Mouse (Mus musculus): ENCODE measurements around the gene Skp1a.
A peak's percentile ranks its signal among the peaks of the same experiment; 100 is the strongest.

The Skp1a gene

GRCm38 (mm10) chr11:52249452-52249851 lies 17.7 kb downstream of the Skp1a start:
- H3K9me3 ChIP-seq (ENCODE audit: low read length): no peaks in the 10 kb centered on the region
- H3K27me3 ChIP-seq (ENCODE audit: insufficient read depth, low read length): no peaks in the 10 kb centered on the region
- peaks cover 99% of the 10 kb centered on the region for H3K36me3 ChIP-seq (ENCODE audit: insufficient read depth, low read length)
- TF ChIP-seq NANOG (IDR thresholded peaks at IDR 0.05; ENCODE audit: borderline replicate concordance, low read length): no peak
- TF ChIP-seq POU5F1 (IDR thresholded peaks at IDR 0.05; ENCODE audit: borderline replicate concordance, low read length): no peak
- no peak for TF ChIP-seq CTCF (conservative IDR thresholded peaks at IDR 0.05; ENCODE audit: low read length)
- peaks cover 18% of the 10 kb centered on the region for H3K4me1 ChIP-seq (replicated peaks; ENCODE audit: low read depth, low read length)
- no peak overlapping the region for H3K4me3 ChIP-seq (replicated peaks; ENCODE audit: low read length)

GRCm38 (mm10) chr11:52251770-52252169 lies 20.0 kb downstream of the Skp1a start:
- Histone ChIP-seq H3K4me3 (replicated peaks; ENCODE audit: low read length) (no peak overlapping the region), H3K36me3 (ENCODE audit: insufficient read depth, low read length) (peaks cover 99% of the 10 kb centered on the region), H3K4me1 (replicated peaks; ENCODE audit: low read depth, low read length) (peaks cover 24% of the 10 kb centered on the region), H3K9me3 (ENCODE audit: low read length) (no peaks in the 10 kb centered on the region), H3K27me3 (ENCODE audit: insufficient read depth, low read length) (no peaks in the 10 kb centered on the region)
- TF ChIP-seq POU5F1 (IDR thresholded peaks at IDR 0.05; ENCODE audit: borderline replicate concordance, low read length) (no peak), NANOG (IDR thresholded peaks at IDR 0.05; ENCODE audit: borderline replicate concordance, low read length) (no peak), CTCF (conservative IDR thresholded peaks at IDR 0.05; ENCODE audit: low read length) (no peak)

GRCm38 (mm10) chr11:52252692-52253091 lies 20.9 kb downstream of the Skp1a start:
- Histone ChIP-seq H3K4me1 (replicated peaks; ENCODE audit: low read depth, low read length) (peaks cover 25% of the 10 kb centered on the region), H3K36me3 (ENCODE audit: insufficient read depth, low read length) (peaks cover 97% of the 10 kb centered on the region), H3K9me3 (ENCODE audit: low read length) (no peaks in the 10 kb centered on the region), H3K27me3 (ENCODE audit: insufficient read depth, low read length) (no peaks in the 10 kb centered on the region), H3K4me3 (replicated peaks; ENCODE audit: low read length) (no peak overlapping the region)
- no peak for TF ChIP-seq CTCF (conservative IDR thresholded peaks at IDR 0.05; ENCODE audit: low read length)
- TF ChIP-seq POU5F1 (IDR thresholded peaks at IDR 0.05; ENCODE audit: borderline replicate concordance, low read length): no peak
- no peak for TF ChIP-seq NANOG (IDR thresholded peaks at IDR 0.05; ENCODE audit: borderline replicate concordance, low read length)

DNA sequence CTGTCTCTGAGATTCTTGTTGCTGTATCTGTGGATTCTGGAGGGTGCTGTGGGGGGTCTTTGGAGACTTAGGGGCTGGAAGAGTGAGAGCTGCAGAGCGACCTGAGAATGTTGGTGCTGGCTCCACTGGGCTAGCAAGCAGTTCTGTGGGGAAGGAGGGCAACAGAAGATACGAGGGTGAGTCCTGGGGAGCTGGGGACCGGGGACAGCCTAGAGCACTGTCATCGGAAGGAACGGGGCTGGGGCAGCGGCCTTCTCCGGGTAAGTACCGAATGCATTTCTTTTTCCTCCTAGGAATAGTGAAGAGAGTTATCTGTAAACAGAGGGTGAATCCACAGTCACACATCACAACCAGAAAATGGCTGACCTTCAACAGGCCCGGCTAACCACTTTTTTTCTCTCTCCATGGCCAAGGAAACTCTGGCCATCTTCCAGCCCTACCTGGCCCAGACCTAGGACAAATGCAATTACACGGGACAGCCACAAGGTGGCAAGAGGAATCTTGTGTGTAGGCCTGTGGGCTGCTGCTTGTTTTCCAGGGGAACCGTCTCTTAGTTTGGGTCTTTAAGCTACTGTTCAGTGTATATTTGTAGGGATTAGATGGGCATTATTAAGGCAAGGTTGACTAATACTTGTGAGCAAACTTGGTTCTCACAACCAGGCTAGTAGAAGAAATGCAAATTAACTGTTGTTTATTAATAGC lies 22.0 kb downstream of the Skp1a start:
- Histone ChIP-seq H3K4me3 (replicated peaks; ENCODE audit: low read length) (no peak overlapping the region), H3K4me1 (replicated peaks; ENCODE audit: low read depth, low read length) (peaks cover 33% of the 10 kb centered on the region), H3K36me3 (ENCODE audit: insufficient read depth, low read length) (peaks cover 97% of the 10 kb centered on the region), H3K9me3 (ENCODE audit: low read length) (no peaks in the 10 kb centered on the region), H3K27me3 (ENCODE audit: insufficient read depth, low read length) (no peaks in the 10 kb centered on the region)
- TF ChIP-seq CTCF (conservative IDR thresholded peaks at IDR 0.05; ENCODE audit: low read length) (peak; percentile 89), NANOG (IDR thresholded peaks at IDR 0.05; ENCODE audit: borderline replicate concordance, low read length) (no peak)

DNA sequence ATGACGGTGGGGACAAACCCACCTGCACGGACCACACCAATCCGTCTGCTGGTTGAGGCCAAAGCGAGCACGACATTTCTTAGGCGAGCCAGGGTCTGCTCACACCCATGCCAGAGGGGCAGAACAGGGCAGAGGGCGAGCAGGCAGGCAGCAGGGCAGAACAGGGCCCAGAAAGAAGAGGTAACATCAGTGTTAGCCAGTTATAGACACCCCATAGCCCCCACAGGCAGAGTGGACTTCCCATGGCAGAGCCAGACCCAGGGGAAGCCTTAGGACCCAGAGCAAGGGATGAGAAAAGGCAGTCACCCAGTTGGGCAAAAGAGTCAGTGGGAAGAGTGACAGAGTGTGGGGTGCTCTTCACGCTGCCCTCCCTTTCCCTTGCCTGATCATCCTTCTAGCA lies 23.3 kb downstream of the Skp1a start:
- Histone ChIP-seq H3K4me1 (replicated peaks; ENCODE audit: low read depth, low read length) (peaks cover 43% of the 10 kb centered on the region), H3K27me3 (ENCODE audit: insufficient read depth, low read length) (no peaks in the 10 kb centered on the region), H3K36me3 (ENCODE audit: insufficient read depth, low read length) (peaks cover 97% of the 10 kb centered on the region), H3K4me3 (replicated peaks; ENCODE audit: low read length) (no peak overlapping the region), H3K9me3 (ENCODE audit: low read length) (no peaks in the 10 kb centered on the region)
- TF ChIP-seq POU5F1 (IDR thresholded peaks at IDR 0.05; ENCODE audit: borderline replicate concordance, low read length) (no peak), CTCF (conservative IDR thresholded peaks at IDR 0.05; ENCODE audit: low read length) (no peak), NANOG (IDR thresholded peaks at IDR 0.05; ENCODE audit: borderline replicate concordance, low read length) (no peak)

- TF ChIP-seq NANOG (IDR thresholded peaks at IDR 0.05; ENCODE audit: borderline replicate concordance, low read length): no peak
- no peak for TF ChIP-seq POU5F1 (IDR thresholded peaks at IDR 0.05; ENCODE audit: borderline replicate concordance, low read length)
- no peak for TF ChIP-seq CTCF (conservative IDR thresholded peaks at IDR 0.05; ENCODE audit: low read length)
- Histone ChIP-seq H3K36me3 (ENCODE audit: insufficient read depth, low read length) (peaks cover 96% of the 10 kb centered on the region), H3K4me3 (replicated peaks; ENCODE audit: low read length) (no peak overlapping the region), H3K4me1 (replicated peaks; ENCODE audit: low read depth, low read length) (peaks cover 63% of the 10 kb centered on the region), H3K9me3 (ENCODE audit: low read length) (no peaks in the 10 kb centered on the region), H3K27me3 (ENCODE audit: insufficient read depth, low read length) (no peaks in the 10 kb centered on the region)
Measured at GRCm38 (mm10) chr11:52257376-52257775, 25.6 kb downstream of the Skp1a start.

DNA sequence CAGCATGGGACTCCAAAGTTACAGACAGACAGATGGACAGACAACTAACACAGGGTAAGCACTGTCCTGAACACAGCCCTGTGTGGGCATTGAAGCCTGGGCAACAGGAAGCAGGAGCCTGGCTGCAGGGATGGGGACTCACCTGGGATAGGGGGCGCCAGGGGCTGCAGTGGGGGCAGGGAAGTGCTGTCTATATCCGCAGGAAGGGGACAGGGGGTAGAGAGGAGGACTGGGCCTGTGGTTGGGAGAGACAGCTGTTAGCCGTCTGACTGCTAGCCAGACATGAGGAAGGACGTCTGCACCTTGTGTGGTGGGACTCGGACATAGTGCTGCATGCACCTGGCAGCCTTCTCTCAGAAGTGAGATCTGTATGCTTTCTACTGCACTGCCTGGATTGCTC lies 26.9 kb downstream of the Skp1a start:
- peaks cover 60% of the 10 kb centered on the region for H3K4me1 ChIP-seq (replicated peaks; ENCODE audit: low read depth, low read length)
- TF ChIP-seq NANOG (IDR thresholded peaks at IDR 0.05; ENCODE audit: borderline replicate concordance, low read length) (no peak), POU5F1 (IDR thresholded peaks at IDR 0.05; ENCODE audit: borderline replicate concordance, low read length) (no peak), CTCF (conservative IDR thresholded peaks at IDR 0.05; ENCODE audit: low read length) (no peak)
- H3K4me3 ChIP-seq (replicated peaks; ENCODE audit: low read length): no peak overlapping the region
- H3K27me3 ChIP-seq (ENCODE audit: insufficient read depth, low read length): no peaks in the 10 kb centered on the region
- H3K9me3 ChIP-seq (ENCODE audit: low read length): no peaks in the 10 kb centered on the region
- H3K36me3 ChIP-seq (ENCODE audit: insufficient read depth, low read length): peaks cover 96% of the 10 kb centered on the region

GRCm38 (mm10) chr11:52260878-52261277 lies 29.1 kb downstream of the Skp1a start:
- Histone ChIP-seq H3K36me3 (ENCODE audit: insufficient read depth, low read length) (peaks cover 84% of the 10 kb centered on the region), H3K27me3 (ENCODE audit: insufficient read depth, low read length) (no peaks in the 10 kb centered on the region), H3K4me1 (replicated peaks; ENCODE audit: low read depth, low read length) (peaks cover 78% of the 10 kb centered on the region), H3K4me3 (replicated peaks; ENCODE audit: low read length) (0 out of 2 replicates have a peak overlapping the region, but pooled peaks have one; percentile 13), H3K9me3 (ENCODE audit: low read length) (no peaks in the 10 kb centered on the region)
- TF ChIP-seq POU5F1 (IDR thresholded peaks at IDR 0.05; ENCODE audit: borderline replicate concordance, low read length) (no peak), CTCF (conservative IDR thresholded peaks at IDR 0.05; ENCODE audit: low read length) (no peak)

- TF ChIP-seq NANOG (IDR thresholded peaks at IDR 0.05; ENCODE audit: borderline replicate concordance, low read length): no peak
- peak; percentile 58 for TF ChIP-seq CTCF (conservative IDR thresholded peaks at IDR 0.05; ENCODE audit: low read length)
- TF ChIP-seq POU5F1 (IDR thresholded peaks at IDR 0.05; ENCODE audit: borderline replicate concordance, low read length): no peak
- H3K4me1 ChIP-seq (replicated peaks; ENCODE audit: low read depth, low read length): peaks cover 80% of the 10 kb centered on the region
- no peaks in the 10 kb centered on the region for H3K27me3 ChIP-seq (ENCODE audit: insufficient read depth, low read length)
- 0 out of 2 replicates have a peak overlapping the region, but pooled peaks have one; percentile 13 for H3K4me3 ChIP-seq (replicated peaks; ENCODE audit: low read length)
- H3K36me3 ChIP-seq (ENCODE audit: insufficient read depth, low read length): peaks cover 81% of the 10 kb centered on the region
- no peaks in the 10 kb centered on the region for H3K9me3 ChIP-seq (ENCODE audit: low read length)
Measured at GRCm38 (mm10) chr11:52261937-52262336, 30.1 kb downstream of the Skp1a start.
